Mouse (Mus musculus) C2C12 (cell line): ENCODE results near the gene Bmf. TPM values are rescaled to one million over a fixed set of nuclear protein-coding genes. Genes with fewer than 3 reads are reported as not detected.
"Not testable (repeated sequence)": the region's sequence is repeated elsewhere in the genome, so short reads cannot be mapped to it uniquely, and the experiment has no call there.

Source experiments
- H3K27me3 ChIP-seq: one replicate; pipeline ENCODE4 v1.6.1; 2011; ENCODE audit not compliant: control insufficient read depth, insufficient read depth, insufficient read length
- H3K36me3 ChIP-seq: one replicate; pipeline ENCODE4 v1.6.1; 2011; ENCODE audit not compliant: control insufficient read depth, insufficient read depth
- H3K4me3 ChIP-seq: one replicate; pipeline ENCODE4 v1.5.1; 2011; ENCODE audit warnings: mild to moderate bottlenecking, control low read depth; ENCODE audit not compliant: poor library complexity, insufficient read depth, severe bottlenecking
- H3K79me2 ChIP-seq: one replicate; pipeline ENCODE4 v1.6.1; 2011; ENCODE audit not compliant: control insufficient read depth, insufficient read depth
- H3K79me3 ChIP-seq: one replicate; pipeline ENCODE4 v1.6.1; 2011; ENCODE audit warnings: low read depth, control low read depth
- H3ac ChIP-seq: one replicate; pipeline ENCODE3; 2011; ENCODE audit warnings: low read depth; ENCODE audit not compliant: control insufficient read depth, insufficient read length
- CEBPB ChIP-seq: IDR thresholded peaks from one replicate; pipeline ENCODE4 v1.6.1; 2011; ENCODE audit warnings: low read depth, mild to moderate bottlenecking, control low read depth, moderate library complexity
- CTCF ChIP-seq: IDR thresholded peaks from one replicate; pipeline ENCODE4 v1.5.1; 2011; ENCODE audit not compliant: control insufficient read depth, insufficient read depth, insufficient read length
- FOSL1 ChIP-seq: IDR thresholded peaks from one replicate; pipeline ENCODE4 v1.8.0; 2011; ENCODE audit warnings: mild to moderate bottlenecking, low read length; ENCODE audit not compliant: poor library complexity, insufficient read depth, severe bottlenecking
- MAX ChIP-seq: IDR thresholded peaks from one replicate; pipeline ENCODE4 v1.6.1; 2011; ENCODE audit warnings: mild to moderate bottlenecking, control low read depth
- MYOD1 ChIP-seq: IDR thresholded peaks from one replicate; pipeline ENCODE4 v1.6.1; 2011; ENCODE audit warnings: low read depth; ENCODE audit not compliant: control insufficient read depth, insufficient read length
- MYOG ChIP-seq: IDR thresholded peaks from one replicate; pipeline ENCODE4 v1.6.1; 2011; ENCODE audit not compliant: control insufficient read depth, insufficient read length; ENCODE audit errors: extremely low read depth
- USF1 ChIP-seq: IDR thresholded peaks from one replicate; pipeline ENCODE4 v1.6.1; 2011; ENCODE audit warnings: low read depth, mild to moderate bottlenecking, control low read depth, moderate library complexity
- polyA plus RNA-seq: library from polyadenylated mRNA; unstranded; fragments of >200 nt; fragmentation: generic; extraction: Trizol; gene quantifications from one replicate; pipeline ENCODE4 v1.2.1, GENCODE M21; 2012; ENCODE audit warnings: missing spikeins

The Bmf gene
- polyA plus RNA-seq, 1 experiment: 0.42 TPM

- TF ChIP-seq FOSL1 (no peak), MYOD1 (no peak), MYOG (no peak), MAX (no peak), CEBPB (no peak), USF1 (no peak), CTCF (no peak)
- Histone ChIP-seq H3K4me3 (no peak overlapping the region), H3K79me3 (no peaks in the 10 kb centered on the region), H3K79me2 (no peaks in the 10 kb centered on the region), H3K36me3 (no peaks in the 10 kb centered on the region), H3K27me3 (no peaks in the 10 kb centered on the region), H3ac (no peak overlapping the region)
Measured at GRCm38 (mm10) chr2:118562015-118562414, 12.5 kb upstream of the Bmf start.

GRCm38 (mm10) chr2:118558426-118558825 lies 8.9 kb upstream of the Bmf start:
- TF ChIP-seq MYOG: no peak
- no peak for TF ChIP-seq CEBPB
- no peak for TF ChIP-seq MYOD1
- no peak for TF ChIP-seq USF1
- TF ChIP-seq CTCF: no peak
- no peak for TF ChIP-seq MAX
- no peak for TF ChIP-seq FOSL1
- Histone ChIP-seq H3K27me3 (no peaks in the 10 kb centered on the region), H3K36me3 (no peaks in the 10 kb centered on the region), H3K79me3 (no peaks in the 10 kb centered on the region), H3K79me2 (no peaks in the 10 kb centered on the region), H3K4me3 (no peak overlapping the region), H3ac (no peak overlapping the region)

GRCm38 (mm10) chr2:118554356-118554990 lies 5.0 kb upstream of the Bmf start:
- H3K36me3 ChIP-seq, H3ac ChIP-seq, H3K79me3 ChIP-seq, H3K4me3 ChIP-seq, H3K27me3 ChIP-seq, H3K79me2 ChIP-seq: not testable (repeated sequence)

GRCm38 (mm10) chr2:118551606-118552005 lies 2.1 kb upstream of the Bmf start:
- no peak for TF ChIP-seq MYOD1
- TF ChIP-seq USF1: no peak
- TF ChIP-seq FOSL1: no peak
- TF ChIP-seq CTCF: no peak
- TF ChIP-seq MAX: no peak
- no peak for TF ChIP-seq CEBPB
- TF ChIP-seq MYOG: no peak

GRCm38 (mm10) chr2:118548421-118549221 lies 866 bp downstream of the Bmf start:
- TF ChIP-seq FOSL1 (no peak), MYOG (no peak), MAX (no peak), USF1 (no peak), CEBPB (no peak), MYOD1 (no peak), CTCF (no peak)
- Histone ChIP-seq H3K36me3 (no peaks in the 10 kb centered on the region), H3K79me2 (no peaks in the 10 kb centered on the region), H3K79me3 (no peaks in the 10 kb centered on the region), H3ac (no peak overlapping the region), H3K27me3 (no peaks in the 10 kb centered on the region), H3K4me3 (peak overlapping the region; percentile 29)

More at GRCm38 (mm10) chr2:118551606-118552005, 2.1 kb upstream of the Bmf start:
- Histone ChIP-seq H3K36me3 (no peaks in the 10 kb centered on the region), H3ac (no peak overlapping the region), H3K4me3 (no peak overlapping the region), H3K79me2 (no peaks in the 10 kb centered on the region), H3K79me3 (no peaks in the 10 kb centered on the region), H3K27me3 (no peaks in the 10 kb centered on the region)

GRCm38 (mm10) chr2:118547541-118548016 lies 1.9 kb downstream of the Bmf start:
- Histone ChIP-seq H3K79me3 (no peaks in the 10 kb centered on the region), H3K27me3 (no peaks in the 10 kb centered on the region), H3K36me3 (no peaks in the 10 kb centered on the region), H3K79me2 (no peaks in the 10 kb centered on the region), H3ac (no peak overlapping the region), H3K4me3 (no peak overlapping the region)
- TF ChIP-seq MYOD1 (peak; percentile 20), MYOG (no peak), MAX (peak; percentile 69), CEBPB (peak; percentile 93), CTCF (no peak), FOSL1 (no peak), USF1 (no peak)
